Mouse (Mus musculus) liver, adult 2 months (tissue): ENCODE data around the gene Gm17324. TPM values are rescaled to one million over a fixed set of nuclear protein-coding genes. Genes with fewer than 3 reads are reported as not detected.
"Not testable (repeated sequence)": the region's sequence is repeated elsewhere in the genome, so short reads cannot be mapped to it uniquely, and the experiment has no call there.

Experiments used
- DNase-seq: peaks from one replicate; pipeline ENCODE4 v3.0.0-alpha.2; 2011; ENCODE audit warnings: low read depth, low spot score; ENCODE audit errors: extremely low read depth
- H3K27ac ChIP-seq: fragments of 200-500 bp; replicated peaks from 2 replicates; pipeline ENCODE4 v1.5.1; 2012; ENCODE audit warnings: low read depth, mild to moderate bottlenecking, control low read depth, inconsistent platforms, low read length; ENCODE audit not compliant: insufficient read depth
- H3K27me3 ChIP-seq: fragments of 200-500 bp; 2 replicates; pipeline ENCODE4 v1.6.1; 2012; ENCODE audit warnings: mild to moderate bottlenecking, moderate library complexity, low read length, inconsistent platforms; ENCODE audit not compliant: control insufficient read depth, insufficient read depth
- H3K36me3 ChIP-seq: fragments of 200-500 bp; 2 replicates; pipeline ENCODE4 v1.6.1; 2012; ENCODE audit warnings: low read length, inconsistent platforms; ENCODE audit not compliant: control insufficient read depth, insufficient read depth
- H3K4me1 ChIP-seq: fragments of 200-500 bp; 2 replicates; pipeline ENCODE4 v1.6.1; 2011; ENCODE audit warnings: low read length; ENCODE audit not compliant: control insufficient read depth, insufficient read depth
- H3K4me3 ChIP-seq: fragments of 200-500 bp; 2 replicates; pipeline ENCODE4 v1.5.1; 2011; ENCODE audit warnings: low read depth, mild to moderate bottlenecking, control low read depth, low read length, moderate library complexity; ENCODE audit not compliant: insufficient read depth
- H3K79me2 ChIP-seq: fragments of 200-500 bp; 2 replicates; pipeline ENCODE4 v1.6.1; 2012; ENCODE audit warnings: inconsistent platforms, mild to moderate bottlenecking, low read length, moderate library complexity; ENCODE audit not compliant: control insufficient read depth, insufficient read depth
- H3K9ac ChIP-seq: fragments of 200-500 bp; 2 replicates; pipeline ENCODE4 v1.6.1; 2012; ENCODE audit warnings: low read depth, mild to moderate bottlenecking, control low read depth, inconsistent platforms, low read length
- CTCF ChIP-seq: fragments of 200-500 bp; IDR thresholded peaks from 2 replicates; pipeline ENCODE4 v1.5.1; 2011; ENCODE audit warnings: low read depth, low read length, control low read depth
- POLR2A ChIP-seq: fragments of 200-500 bp; IDR thresholded peaks from 2 replicates; pipeline ENCODE4 v1.6.1; 2011; ENCODE audit warnings: low read length, control low read depth; ENCODE audit not compliant: insufficient read depth; ENCODE audit errors: extremely low read depth
- WGBS: fragments of 180-500 bp; shearing (Covaris S2); methylation state at CpG from one replicate; pipeline ENCODE4 v1.1.7; 2018; 5-methylcytosine and 5-hydroxymethylcytosine counted together
- polyA plus RNA-seq: library from polyadenylated mRNA; depleted of rRNA; stranded (reverse); fragments of >200 nt; gene quantifications from 2 replicates; pipeline ENCODE4 v1.2.3, GENCODE M21; 2012; rRNA removed
- total RNA-seq: library from RNA; depleted of rRNA; stranded (reverse); fragments of >200 nt; gene quantifications from 2 replicates; pipeline ENCODE4 v1.2.3, GENCODE M21; 2014; rRNA removed

The Gm17324 gene
- 0.18 and 0.20 TPM in 2 replicates for total RNA-seq
- polyA plus RNA-seq = 0.20 and 0.60 TPM in 2 replicates

DNA sequence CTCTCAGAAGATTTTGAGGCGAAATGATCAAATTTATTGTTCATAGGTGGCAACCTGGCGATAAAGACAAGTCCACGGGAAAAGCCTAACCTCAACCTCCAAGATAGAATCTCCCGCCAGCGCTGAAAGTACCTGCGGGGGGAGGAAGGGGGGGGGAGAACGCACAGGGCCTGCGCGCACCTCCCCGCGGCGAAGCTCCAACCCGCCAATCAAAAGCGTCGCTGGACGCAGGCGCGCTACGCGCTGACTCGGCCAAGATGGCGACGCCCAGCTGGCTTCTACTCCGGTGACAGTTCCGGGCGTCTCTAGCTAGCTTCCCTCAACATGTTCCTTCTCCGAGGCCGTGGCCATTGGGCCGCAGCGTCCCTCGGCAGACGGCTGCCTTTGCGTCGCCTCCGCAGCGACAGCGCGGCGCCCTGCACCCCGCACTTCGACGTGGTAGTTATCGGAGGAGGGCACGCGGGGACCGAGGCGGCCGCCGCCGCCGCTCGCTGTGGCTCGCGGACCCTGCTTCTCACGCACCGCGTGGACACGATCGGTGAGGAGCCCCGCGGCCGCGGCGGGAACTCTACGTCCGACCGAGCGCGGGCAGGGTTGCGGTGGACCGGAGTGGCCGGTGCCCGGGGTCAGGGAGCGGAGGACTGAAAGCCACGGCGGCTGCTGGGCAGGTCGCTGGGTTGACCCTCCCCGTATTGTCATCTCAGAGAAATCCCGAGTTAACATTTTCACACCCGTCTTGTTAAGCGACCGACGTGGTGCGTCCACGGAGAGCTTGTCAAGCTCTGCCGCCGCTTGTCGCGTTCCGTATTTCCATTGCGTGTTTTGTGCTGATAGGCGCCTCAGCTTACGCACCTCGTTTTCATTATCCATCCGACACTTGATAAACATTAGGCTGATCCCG is at the start of gene Gm17324, which contains the start of gene Mto1:
Gm17324 (minus strand) TSS at position 814 of the 901 bp plus-strand sequence.
Mto1 (plus strand) TSS at position 236 of the 901 bp plus-strand sequence.
- DNase-seq = peak; percentile 73
- Histone ChIP-seq H3K4me3 (peak within 1 kb of the TSS; percentile 96), H3K9ac (peak within 1 kb of the TSS; percentile 99), H3K79me2 (no peaks in the 10 kb centered on the region; the same call in 1 of the 2 replicates), H3K36me3 (peaks cover 9% of the 10 kb centered on the region), H3K27me3 (no peaks in the 10 kb centered on the region), H3K4me1 (peaks cover 7% of the 10 kb centered on the region; the same call in 1 of the 2 replicates), H3K27ac (peak within 1 kb of the TSS; percentile 86)
- TF ChIP-seq CTCF (no peak), POLR2A (peak; percentile 69)
- under 1% methylated on average over 96 of the region's 96 CpGs for WGBS

DNA sequence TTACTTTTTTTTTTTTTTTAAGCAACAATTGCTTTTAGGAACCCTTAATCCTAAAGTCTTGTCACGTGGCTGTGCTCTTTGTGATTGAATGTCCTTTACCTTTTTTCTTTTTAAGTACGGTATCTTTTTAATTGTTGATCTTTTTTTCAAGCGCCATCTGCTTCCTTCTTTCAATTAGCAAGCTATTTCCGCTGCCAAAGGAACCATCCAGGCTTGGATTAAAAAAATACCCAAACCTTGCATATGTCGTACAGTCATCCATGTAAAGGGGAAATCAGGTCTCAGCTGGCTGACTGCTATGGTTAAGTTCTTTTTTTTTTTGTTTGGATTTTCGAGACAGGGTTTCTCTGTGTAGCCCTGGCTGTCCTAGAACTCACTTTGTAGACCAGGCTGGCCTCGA is 44.6 kb upstream of the Gm17324 start:
- H3K4me3 ChIP-seq = no peak overlapping the region
- H3K36me3 ChIP-seq = no peaks in the 10 kb centered on the region
- TF ChIP-seq CTCF (no peak), POLR2A (no peak)
- H3K9ac ChIP-seq = no peak overlapping the region
- H3K27ac ChIP-seq = no peak overlapping the region
- 88% methylated on average over 7 of the region's 7 CpGs for WGBS
- peaks cover 2% of the 10 kb centered on the region; the same call in 1 of the 2 replicates for H3K4me1 ChIP-seq
- DNase-seq = no peak
- H3K27me3 ChIP-seq = no peaks in the 10 kb centered on the region
- no peaks in the 10 kb centered on the region for H3K79me2 ChIP-seq

DNA sequence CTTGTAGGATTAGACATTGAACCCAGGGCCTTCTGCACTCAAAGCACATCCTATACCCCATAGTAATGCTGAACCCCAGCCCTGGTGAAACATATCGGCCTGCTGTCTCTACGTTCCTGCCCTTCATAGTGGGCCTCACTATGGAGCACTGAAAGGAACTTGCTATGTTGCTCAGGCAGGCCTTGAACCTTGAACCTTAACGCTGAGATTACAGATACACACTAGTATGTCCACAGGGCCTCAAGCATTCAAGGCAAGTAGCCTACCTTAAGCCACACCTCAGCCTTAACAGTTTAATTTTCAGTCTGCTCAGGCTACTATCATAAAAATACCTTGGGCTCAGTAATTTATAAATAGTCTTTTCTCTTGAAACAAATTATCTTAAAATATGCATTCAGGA is 43.7 kb upstream of the Gm17324 start:
- Histone ChIP-seq H3K4me1 (peaks cover 2% of the 10 kb centered on the region; the same call in 1 of the 2 replicates), H3K27ac (no peak overlapping the region), H3K36me3 (no peaks in the 10 kb centered on the region), H3K79me2 (no peaks in the 10 kb centered on the region), H3K27me3 (no peaks in the 10 kb centered on the region), H3K9ac (no peak overlapping the region), H3K4me3 (no peak overlapping the region)
- no peak for DNase-seq
- WGBS = 73% methylated on average over 3 of the region's 3 CpGs
- no peak for TF ChIP-seq POLR2A
- TF ChIP-seq CTCF = no peak

DNA sequence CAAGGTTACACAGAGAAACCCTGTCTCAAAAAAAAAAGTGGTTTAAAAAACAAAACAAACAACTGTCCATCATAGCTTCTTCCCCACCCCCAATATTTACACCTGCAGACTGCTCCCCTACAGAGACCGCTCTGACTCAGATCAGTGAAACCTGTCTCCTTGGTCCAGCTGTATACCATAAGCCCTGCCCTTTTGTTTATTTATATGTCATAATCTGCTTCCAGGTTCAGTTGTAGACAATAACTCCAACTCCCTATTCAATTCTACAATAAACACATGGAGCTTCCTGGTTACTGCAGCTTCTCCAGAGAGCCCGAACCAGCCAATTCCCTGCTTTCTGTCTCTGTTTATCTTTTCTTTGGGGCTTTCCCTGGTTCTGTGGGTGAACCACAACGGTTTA is 42.6 kb upstream of the Gm17324 start:
- Histone ChIP-seq H3K4me1 (peaks cover 2% of the 10 kb centered on the region; the same call in 1 of the 2 replicates), H3K9ac (no peak overlapping the region), H3K4me3 (no peak overlapping the region), H3K79me2 (no peaks in the 10 kb centered on the region), H3K27me3 (no peaks in the 10 kb centered on the region), H3K36me3 (no peaks in the 10 kb centered on the region), H3K27ac (no peak overlapping the region)
- no peak for DNase-seq
- no peak for TF ChIP-seq CTCF
- no peak for TF ChIP-seq POLR2A
- WGBS = 77% methylated on average over 3 of the region's 3 CpGs

DNA sequence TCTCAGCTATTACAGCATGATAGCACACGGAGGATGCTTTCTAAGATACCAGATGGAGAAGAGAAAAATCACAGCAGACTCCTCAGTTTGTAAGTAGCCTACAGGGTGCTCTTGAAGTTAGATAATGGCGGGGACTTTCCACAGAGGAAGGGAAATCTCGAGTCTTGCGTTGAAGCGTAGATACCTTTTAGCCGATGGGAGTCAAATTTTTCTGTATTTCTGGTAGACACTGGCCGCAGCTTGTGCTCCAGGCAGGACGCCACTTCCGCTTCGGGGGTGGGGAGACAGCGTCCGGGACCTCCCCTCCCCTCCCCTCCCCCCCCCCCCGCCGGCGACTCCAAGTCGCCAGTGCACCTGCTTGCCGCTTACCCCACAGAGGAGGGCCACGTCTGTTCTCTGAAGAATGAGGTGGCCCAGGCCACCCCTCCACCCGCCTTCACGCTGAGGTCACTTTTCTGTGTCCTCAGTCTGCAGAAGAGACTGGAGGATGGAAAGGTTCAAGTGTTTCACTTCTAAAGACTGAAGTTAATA is 40.4 kb upstream of the Gm17324 start, which contains the start of gene Eef1a1:
Eef1a1 (minus strand) TSS at position 262 of the 531 bp plus-strand sequence.
- H3K9ac ChIP-seq = peak within 1 kb of the TSS; percentile 82
- 0 out of 2 replicates have a peak, but pooled peaks have one; percentile 32 for TF ChIP-seq POLR2A
- no peak for TF ChIP-seq CTCF

DNA sequence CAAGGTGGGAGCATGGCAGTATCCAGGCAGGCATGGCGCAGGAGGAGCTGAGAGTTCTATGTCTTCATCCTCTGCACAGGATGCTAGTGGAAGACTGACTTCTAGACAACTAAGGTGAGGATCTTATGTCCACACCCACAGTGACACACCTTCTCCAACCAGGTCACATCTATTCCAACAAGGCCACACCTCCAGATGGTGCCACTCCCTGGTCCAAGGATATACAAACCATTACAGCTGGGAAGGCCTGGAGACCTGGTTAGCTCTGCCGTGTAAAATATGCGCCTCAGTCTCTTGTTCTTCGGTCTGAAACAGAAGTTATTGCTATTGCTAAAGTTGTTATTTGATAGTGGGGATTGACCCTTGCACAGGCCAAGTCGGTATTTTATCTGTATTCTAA is 39.4 kb upstream of the Gm17324 start:
- H3K4me3 ChIP-seq, H3K9ac ChIP-seq, H3K79me2 ChIP-seq, H3K27ac ChIP-seq, H3K36me3 ChIP-seq, DNase-seq, H3K27me3 ChIP-seq, H3K4me1 ChIP-seq: not testable (repeated sequence)
- 92% methylated on average over 5 of the region's 5 CpGs for WGBS

More for the DNA sequence above, 40.4 kb upstream of the Gm17324 start, which contains the start of gene Eef1a1:
- H3K4me3 ChIP-seq = peak within 1 kb of the TSS; percentile 55
- WGBS = 3% methylated on average over 19 of the region's 20 CpGs
- DNase-seq = peak; percentile 63
- H3K79me2 ChIP-seq = no peaks in the 10 kb centered on the region
- H3K36me3 ChIP-seq = no peaks in the 10 kb centered on the region
- H3K27me3 ChIP-seq = no peaks in the 10 kb centered on the region
- peaks cover 2% of the 10 kb centered on the region; the same call in 1 of the 2 replicates for H3K4me1 ChIP-seq
- peak within 1 kb of the TSS; percentile 68 for H3K27ac ChIP-seq
